ENCODE assay signal across 8 mouse cellular contexts in genomic region chr8:120563348-120563724, GRCm38 (mm10). TPM values are rescaled to one million over a fixed set of nuclear protein-coding genes. Genes with fewer than 3 reads are reported as not detected.
A peak's percentile ranks its signal among the peaks of the same experiment; 100 is the strongest.
DNase-seq lines count a peak whose midpoint lies in the region; ATAC-seq and TF ChIP-seq lines count a peak whose summit lies in the region.

No protein-coding gene starts in this region.

- WGBS in heart, embryonic 14.5 days: 10% methylated on average over 8 of the region's 8 CpGs
- WGBS in hindbrain, embryonic 10.5 days: 14% methylated on average over 8 of the region's 8 CpGs
- WGBS in midbrain, embryonic 11.5 days: 14% methylated on average over 8 of the region's 8 CpGs

- no peaks in the 10 kb centered on the region for H3K27me3 ChIP-seq in heart, embryonic 14.5 days (ENCODE audit: control insufficient read depth, insufficient read depth, low read length)
- no peaks in the 10 kb centered on the region for H3K27me3 ChIP-seq in Patski
- peaks cover 3% of the 10 kb centered on the region; the same call in 1 of the 2 replicates for H3K27me3 ChIP-seq in hindbrain, embryonic 10.5 days (ENCODE audit: insufficient read depth, poor library complexity, severe bottlenecking)
- H3K27me3 ChIP-seq in midbrain, embryonic 11.5 days (ENCODE audit: control insufficient read depth, insufficient read depth, low read length): no peaks in the 10 kb centered on the region

- H3K27ac ChIP-seq in heart, embryonic 14.5 days (replicated peaks in 1 of 2; ENCODE audit: control insufficient read depth in 1 of 2, insufficient read depth in 1 of 2, low read depth in 2 of 2, low read length in 2 of 2): peak overlapping the region; percentile 87 to 96
- peak overlapping the region; percentile 84 for H3K27ac ChIP-seq in hindbrain, embryonic 10.5 days
- H3K27ac ChIP-seq in midbrain, embryonic 11.5 days (ENCODE audit: low read depth, low read length): peak overlapping the region; percentile 49

- ATAC-seq in heart, embryonic 14.5 days (ENCODE audit: insufficient number of reproducible peaks, insufficient read depth, low FRiP score, low read depth): peak; percentile 5; the same call in 1 of the 2 replicates
- ATAC-seq in Patski: peak; percentile 19
- ATAC-seq in midbrain, embryonic 11.5 days (ENCODE audit: low FRiP score): peak; percentile 36; the same call in 1 of the 2 replicates

- POLR2A ChIA-PET in Patski (lab: Charles Lee): interaction anchor here (1.1 kb wide), 2 partner anchors 24 to 28 kb away, joined by 3 to 8 read pairs; no protein-coding TSS in a partner anchor

- no peak for DNase-seq in heart, postnatal 25 days (ENCODE audit: low spot score)
- peak; percentile 88 for DNase-seq in Patski (ENCODE audit: low read depth, low spot score)
- no peak for DNase-seq in hindbrain, embryonic 10.5 days (ENCODE audit: low spot score)
- peak; percentile 91 for DNase-seq in midbrain, embryonic 11.5 days (ENCODE audit: low spot score, missing footprints)
- no peak for DNase-seq in layer of hippocampus, postnatal 25 days (ENCODE audit: extremely low spot score in 1 of 2, low spot score in 1 of 2)
- DNase-seq in thymus, postnatal 10 days (ENCODE audit: low spot score in 2 of 2): no peak
- DNase-seq in right cerebral cortex, postnatal 10 days (ENCODE audit: low spot score in 2 of 2): no peak

- CTCF ChIA-PET in Patski (lab: Charles Lee): interaction anchor here (1.0 to 2.4 kb wide), 7 partner anchors 8 to 263 kb away, joined by 3 to 9 read pairs (median 4); no protein-coding TSS in a partner anchor

- peak overlapping the region; percentile 51 for H3K9ac ChIP-seq in heart, embryonic 14.5 days (ENCODE audit: low read length)
- H3K9ac ChIP-seq in midbrain, embryonic 11.5 days (ENCODE audit: low read length): no peak overlapping the region

- no peak overlapping the region for H3K4me3 ChIP-seq in heart, embryonic 14.5 days (ENCODE audit: control insufficient read depth in 1 of 2, insufficient read depth in 1 of 2, low read depth in 1 of 2, low read length in 2 of 2)
- 0 out of 2 replicates have a peak overlapping the region, but pooled peaks have one; percentile 11 for H3K4me3 ChIP-seq in hindbrain, embryonic 10.5 days
- H3K4me3 ChIP-seq in midbrain, embryonic 11.5 days (ENCODE audit: low read depth, low read length): no peak overlapping the region

- H3K4me1 ChIP-seq in heart, embryonic 14.5 days (ENCODE audit: control insufficient read depth in 2 of 2, insufficient read depth in 2 of 2, low read length in 2 of 2): peaks cover 54 to 79% of the 10 kb centered on the region in 2 experiments
- H3K4me1 ChIP-seq in hindbrain, embryonic 10.5 days (replicated peaks): peaks cover 100% of the 10 kb centered on the region
- peaks cover 70% of the 10 kb centered on the region for H3K4me1 ChIP-seq in midbrain, embryonic 11.5 days (ENCODE audit: control insufficient read depth, insufficient read depth, low read length)

- no peak for TF ChIP-seq CTCF in Patski (IDR thresholded peaks at IDR 0.05)

- H3K9me3 ChIP-seq in heart, embryonic 14.5 days (ENCODE audit: control insufficient read depth, low read length): no peaks in the 10 kb centered on the region
- no peaks in the 10 kb centered on the region for H3K9me3 ChIP-seq in hindbrain, embryonic 10.5 days
- H3K9me3 ChIP-seq in midbrain, embryonic 11.5 days (ENCODE audit: control insufficient read depth, low read length): no peaks in the 10 kb centered on the region

- intact Hi-C loops in heart, postnatal 25 days (cut with DNase I): no loop called here

- H3K36me3 ChIP-seq in heart, embryonic 14.5 days (ENCODE audit: control insufficient read depth, insufficient read depth, low read length): peaks cover 53% of the 10 kb centered on the region
- H3K36me3 ChIP-seq in hindbrain, embryonic 10.5 days: peaks cover 68% of the 10 kb centered on the region
- H3K36me3 ChIP-seq in midbrain, embryonic 11.5 days (ENCODE audit: control insufficient read depth, insufficient read depth, low read length): peaks cover 19% of the 10 kb centered on the region

- in situ Hi-C loops in Patski (cut with MboI; ENCODE audit: low pct_unique_long_range_greater_than_20kb): no loop called here

- H3K4me2 ChIP-seq in heart, embryonic 14.5 days (ENCODE audit: low read length): peak overlapping the region; percentile 42
- H3K4me2 ChIP-seq in midbrain, embryonic 11.5 days: no peak overlapping the region

RNA-seq across cellular contexts. Expression of gene Gins2, which starts 25.8 kb away (rescaled TPM):
- polyA plus RNA-seq in heart, embryonic 14.5 days (2014; fragmentation: Nextera tagmentation; extraction: Ambion mirVana): 51.1 and 60.6 TPM in 2 replicates
- 1 to 10 TPM; 1.2 to 1.5 TPM for total RNA-seq in heart, postnatal 25 days (2021)
- 28.6 TPM for polyA plus RNA-seq in Patski (2021)
- 138 and 165 TPM in 2 replicates for polyA plus RNA-seq in hindbrain, embryonic 10.5 days (2016; fragmentation: Nextera tagmentation; extraction: Ambion mirVana)
- polyA plus RNA-seq in midbrain, embryonic 11.5 days (2014; fragmentation: Nextera tagmentation; extraction: Ambion mirVana): 113 and 120 TPM in 2 replicates
- 1 to 10 TPM; 2.9 to 4.6 TPM for total RNA-seq in layer of hippocampus, postnatal 25 days (2021)

Comparison
In these comparisons a context has a peak if more than half of its experiments do, and no peak if none do; other contexts are left out.
1. DNase-seq: peak in Patski (single experiment) and midbrain, embryonic 11.5 days (single experiment); none in heart, postnatal 25 days (single experiment), hindbrain, embryonic 10.5 days (single experiment), layer of hippocampus, postnatal 25 days (0 of 2), thymus, postnatal 10 days (0 of 2) and right cerebral cortex, postnatal 10 days (0 of 2).
2. Peak in every context shown above with its lines, with median percentiles within 50 percentile points of each other: ATAC-seq and H3K27ac ChIP-seq.